Mouse (Mus musculus): ENCODE results near the gene Mrpl24. TPM values are rescaled to one million over a fixed set of nuclear protein-coding genes. Genes with fewer than 3 reads are reported as not detected.
"Not testable (repeated sequence)": the region's sequence is repeated elsewhere in the genome, so short reads cannot be mapped to it uniquely, and the experiment has no call there.

Gene Mrpl24
- polyA plus RNA-seq, 1 experiment from 2014 or later, result 79.3 TPM

DNA sequence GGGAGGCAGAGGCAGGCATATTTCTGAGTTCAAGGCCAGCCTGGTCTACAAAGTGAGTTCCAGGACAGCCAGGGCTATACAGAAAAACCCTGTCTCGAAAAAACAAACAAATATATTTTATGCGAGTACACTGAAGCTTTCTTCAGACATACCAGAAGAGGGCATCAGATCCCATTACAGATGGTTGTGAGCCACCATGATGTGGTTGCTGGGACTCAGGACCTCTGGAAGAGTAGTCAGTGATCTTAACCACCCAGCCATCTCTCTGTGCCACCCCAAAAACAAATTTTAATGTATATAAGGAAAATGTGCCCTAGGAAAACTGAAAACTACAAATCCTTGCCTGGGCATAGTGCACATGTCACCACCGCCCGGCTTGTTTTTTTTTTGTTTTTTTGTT, 31.9 kb upstream of the Mrpl24 start:
- ATAC-seq (replicated peaks; ENCODE audit: insufficient number of reproducible peaks, low FRiP score, low TSS enrichment, low read depth); DNase-seq (ENCODE audit: low spot score); H3K4me1 ChIP-seq (ENCODE audit: control insufficient read depth, insufficient read depth, low read length); H3K27me3 ChIP-seq (ENCODE audit: control insufficient read depth, insufficient read depth, low read length); H3K4me2 ChIP-seq (ENCODE audit: low read depth, low read length); H3K9ac ChIP-seq (replicated peaks; ENCODE audit: low read length); H3K4me3 ChIP-seq (ENCODE audit: low read depth, low read length); H3K9me3 ChIP-seq (replicated peaks; ENCODE audit: control insufficient read depth, low read length); H3K27ac ChIP-seq (replicated peaks; ENCODE audit: low read depth, low read length); H3K36me3 ChIP-seq (replicated peaks; ENCODE audit: control insufficient read depth, insufficient read depth, low read depth, low read length): not testable (repeated sequence)
- 83% methylated on average over 4 of the region's 4 CpGs for WGBS

GRCm38 (mm10) chr3:87891481-87891880, 27.8 kb upstream of the Mrpl24 start:
- no peak for ATAC-seq (replicated peaks; ENCODE audit: insufficient number of reproducible peaks, low FRiP score, low TSS enrichment, low read depth)
- 61% methylated on average over 3 of the region's 3 CpGs for WGBS
- no peak for DNase-seq (ENCODE audit: low spot score)
- no peak overlapping the region for H3K9ac ChIP-seq (replicated peaks; ENCODE audit: low read length)
- no peaks in the 10 kb centered on the region for H3K36me3 ChIP-seq (replicated peaks; ENCODE audit: control insufficient read depth, insufficient read depth, low read depth, low read length)
- no peak overlapping the region for H3K27ac ChIP-seq (replicated peaks; ENCODE audit: low read depth, low read length)
- H3K4me1 ChIP-seq (ENCODE audit: control insufficient read depth, insufficient read depth, low read length), result no peaks in the 10 kb centered on the region
- H3K9me3 ChIP-seq (replicated peaks; ENCODE audit: control insufficient read depth, low read length), result no peaks in the 10 kb centered on the region
- H3K27me3 ChIP-seq (ENCODE audit: control insufficient read depth, insufficient read depth, low read length), result no peaks in the 10 kb centered on the region
- H3K4me3 ChIP-seq (ENCODE audit: low read depth, low read length), result no peak overlapping the region
- no peak overlapping the region for H3K4me2 ChIP-seq (ENCODE audit: low read depth, low read length)

DNA sequence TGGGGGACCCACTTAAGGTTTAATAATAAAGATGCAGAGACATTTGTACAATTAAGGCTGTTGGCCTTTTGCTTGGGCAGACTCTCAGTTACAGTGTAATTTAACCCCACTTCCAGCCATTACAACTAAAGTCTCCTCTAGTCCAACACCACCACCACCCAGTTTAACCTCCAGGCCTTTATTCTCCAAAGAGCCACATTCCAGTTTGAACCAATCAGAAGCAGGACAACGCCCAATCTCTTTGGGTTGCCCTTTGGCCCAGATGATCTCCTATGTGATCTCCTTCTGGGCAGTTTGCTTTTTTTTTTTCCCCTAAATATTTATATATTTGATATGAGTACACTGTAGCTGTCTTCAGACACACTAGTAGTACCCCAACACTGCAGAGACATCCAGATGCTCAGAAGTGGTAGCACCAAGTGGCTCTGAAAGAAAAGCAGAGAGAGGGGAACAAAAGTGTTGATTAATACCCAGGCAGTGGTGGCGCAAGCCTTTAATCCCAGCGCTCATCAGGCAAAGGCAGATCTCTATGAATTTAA, 25.9 kb upstream of the Mrpl24 start:
- Histone ChIP-seq H3K27me3 (ENCODE audit: control insufficient read depth, insufficient read depth, low read length) (no peaks in the 10 kb centered on the region), H3K4me2 (ENCODE audit: low read depth, low read length) (no peak overlapping the region), H3K9ac (replicated peaks; ENCODE audit: low read length) (no peak overlapping the region), H3K9me3 (replicated peaks; ENCODE audit: control insufficient read depth, low read length) (no peaks in the 10 kb centered on the region), H3K4me1 (ENCODE audit: control insufficient read depth, insufficient read depth, low read length) (no peaks in the 10 kb centered on the region), H3K4me3 (ENCODE audit: low read depth, low read length) (no peak overlapping the region), H3K36me3 (replicated peaks; ENCODE audit: control insufficient read depth, insufficient read depth, low read depth, low read length) (no peaks in the 10 kb centered on the region), H3K27ac (replicated peaks; ENCODE audit: low read depth, low read length) (no peak overlapping the region)
- ATAC-seq (replicated peaks; ENCODE audit: insufficient number of reproducible peaks, low FRiP score, low TSS enrichment, low read depth) (no peak), DNase-seq (ENCODE audit: low spot score) (no peak)
- WGBS, result 73% methylated on average over 3 of the region's 3 CpGs

DNA sequence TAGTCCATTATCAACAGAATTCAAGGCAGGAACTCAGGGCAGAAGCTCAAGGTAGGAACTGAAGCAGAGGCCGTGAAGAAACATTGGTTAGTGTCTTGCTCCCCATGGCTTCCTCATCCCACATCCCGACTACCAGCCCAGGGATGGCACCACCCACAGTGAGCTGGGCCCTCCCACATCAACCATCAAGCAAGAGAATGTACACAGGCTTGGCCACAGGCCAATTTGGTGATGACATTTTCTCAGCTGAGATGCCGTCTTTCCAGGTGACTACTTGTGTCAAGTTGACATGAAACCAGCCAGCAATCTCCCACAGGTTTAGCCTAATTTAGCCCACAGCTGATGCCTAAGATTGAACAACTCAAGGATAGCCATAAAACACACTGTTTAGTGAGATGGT, 20.0 kb upstream of the Mrpl24 start:
- Histone ChIP-seq H3K9ac (replicated peaks; ENCODE audit: low read length) (no peak overlapping the region), H3K4me1 (ENCODE audit: control insufficient read depth, insufficient read depth, low read length) (no peaks in the 10 kb centered on the region), H3K4me2 (ENCODE audit: low read depth, low read length) (no peak overlapping the region), H3K27ac (replicated peaks; ENCODE audit: low read depth, low read length) (no peak overlapping the region), H3K36me3 (replicated peaks; ENCODE audit: control insufficient read depth, insufficient read depth, low read depth, low read length) (no peaks in the 10 kb centered on the region), H3K27me3 (ENCODE audit: control insufficient read depth, insufficient read depth, low read length) (no peaks in the 10 kb centered on the region), H3K4me3 (ENCODE audit: low read depth, low read length) (no peak overlapping the region), H3K9me3 (replicated peaks; ENCODE audit: control insufficient read depth, low read length) (no peaks in the 10 kb centered on the region)
- 70% methylated on average over 3 of the region's 3 CpGs for WGBS
- ATAC-seq (replicated peaks; ENCODE audit: insufficient number of reproducible peaks, low FRiP score, low TSS enrichment, low read depth) (no peak), DNase-seq (ENCODE audit: low spot score) (no peak)

- 66% methylated on average over 3 of the region's 3 CpGs for WGBS
- Histone ChIP-seq H3K4me2 (ENCODE audit: low read depth, low read length) (no peak overlapping the region), H3K36me3 (replicated peaks; ENCODE audit: control insufficient read depth, insufficient read depth, low read depth, low read length) (no peaks in the 10 kb centered on the region), H3K9ac (replicated peaks; ENCODE audit: low read length) (no peak overlapping the region), H3K4me1 (ENCODE audit: control insufficient read depth, insufficient read depth, low read length) (no peaks in the 10 kb centered on the region), H3K27me3 (ENCODE audit: control insufficient read depth, insufficient read depth, low read length) (no peaks in the 10 kb centered on the region), H3K27ac (replicated peaks; ENCODE audit: low read depth, low read length) (no peak overlapping the region), H3K4me3 (ENCODE audit: low read depth, low read length) (no peak overlapping the region), H3K9me3 (replicated peaks; ENCODE audit: control insufficient read depth, low read length) (no peaks in the 10 kb centered on the region)
- ATAC-seq (replicated peaks; ENCODE audit: insufficient number of reproducible peaks, low FRiP score, low TSS enrichment, low read depth), result no peak
- no peak for DNase-seq (ENCODE audit: low spot score)
Measured at GRCm38 (mm10) chr3:87899776-87900175, 19.5 kb upstream of the Mrpl24 start.

- H3K4me3 ChIP-seq (ENCODE audit: low read depth, low read length), result no peak overlapping the region
- 56% methylated on average over 1 of the region's 1 CpGs for WGBS
Measured at GRCm38 (mm10) chr3:87901036-87901624, 18.2 kb upstream of the Mrpl24 start.

GRCm38 (mm10) chr3:87901959-87902358, 17.3 kb upstream of the Mrpl24 start:
- 87% methylated on average over 5 of the region's 6 CpGs for WGBS
- not testable (repeated sequence) for H3K27me3 ChIP-seq (ENCODE audit: control insufficient read depth, insufficient read depth, low read length); H3K9ac ChIP-seq (replicated peaks; ENCODE audit: low read length); H3K4me3 ChIP-seq (ENCODE audit: low read depth, low read length); H3K4me1 ChIP-seq (ENCODE audit: control insufficient read depth, insufficient read depth, low read length); H3K36me3 ChIP-seq (replicated peaks; ENCODE audit: control insufficient read depth, insufficient read depth, low read depth, low read length); H3K4me2 ChIP-seq (ENCODE audit: low read depth, low read length); H3K9me3 ChIP-seq (replicated peaks; ENCODE audit: control insufficient read depth, low read length); DNase-seq (ENCODE audit: low spot score); H3K27ac ChIP-seq (replicated peaks; ENCODE audit: low read depth, low read length); ATAC-seq (replicated peaks; ENCODE audit: insufficient number of reproducible peaks, low FRiP score, low TSS enrichment, low read depth)

More at GRCm38 (mm10) chr3:87901036-87901624, 18.2 kb upstream of the Mrpl24 start:
- Histone ChIP-seq H3K4me2 (ENCODE audit: low read depth, low read length) (no peak overlapping the region), H3K27ac (replicated peaks; ENCODE audit: low read depth, low read length) (no peak overlapping the region), H3K9me3 (replicated peaks; ENCODE audit: control insufficient read depth, low read length) (no peaks in the 10 kb centered on the region), H3K9ac (replicated peaks; ENCODE audit: low read length) (no peak overlapping the region), H3K4me1 (ENCODE audit: control insufficient read depth, insufficient read depth, low read length) (no peaks in the 10 kb centered on the region), H3K27me3 (ENCODE audit: control insufficient read depth, insufficient read depth, low read length) (no peaks in the 10 kb centered on the region), H3K36me3 (replicated peaks; ENCODE audit: control insufficient read depth, insufficient read depth, low read depth, low read length) (no peaks in the 10 kb centered on the region)
- no peak for DNase-seq (ENCODE audit: low spot score)
- no peak for ATAC-seq (replicated peaks; ENCODE audit: insufficient number of reproducible peaks, low FRiP score, low TSS enrichment, low read depth)

DNA sequence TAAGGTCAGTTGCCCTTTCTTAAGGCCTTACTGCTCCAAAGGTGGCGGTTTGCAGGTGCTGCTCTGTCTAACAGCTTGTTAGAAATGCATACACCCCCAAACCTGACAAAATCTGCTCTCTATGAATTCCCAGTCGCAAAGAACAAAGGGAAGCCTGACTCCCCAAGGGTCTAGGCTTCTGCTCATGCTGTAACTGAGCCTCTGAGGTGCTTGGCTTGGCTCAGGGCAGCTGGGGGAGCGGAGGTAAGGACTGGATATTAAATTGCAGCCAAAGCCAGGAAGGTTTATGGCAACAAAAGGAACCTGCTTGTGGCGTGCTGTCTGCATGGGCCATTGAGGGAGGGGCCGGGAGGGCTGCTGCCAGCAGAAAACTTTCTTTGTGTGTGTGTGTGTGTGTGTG, 15.5 kb upstream of the Mrpl24 start:
- DNase-seq (ENCODE audit: low spot score) (no peak), ATAC-seq (replicated peaks; ENCODE audit: insufficient number of reproducible peaks, low FRiP score, low TSS enrichment, low read depth) (no peak)
- H3K4me3 ChIP-seq (ENCODE audit: low read depth, low read length), result no peak overlapping the region
- H3K9ac ChIP-seq (replicated peaks; ENCODE audit: low read length), result no peak overlapping the region
- WGBS, result 50% methylated on average over 5 of the region's 5 CpGs
- no peaks in the 10 kb centered on the region for H3K36me3 ChIP-seq (replicated peaks; ENCODE audit: control insufficient read depth, insufficient read depth, low read depth, low read length)
- H3K27ac ChIP-seq (replicated peaks; ENCODE audit: low read depth, low read length), result no peak overlapping the region
- no peak overlapping the region for H3K4me2 ChIP-seq (ENCODE audit: low read depth, low read length)
- no peaks in the 10 kb centered on the region for H3K4me1 ChIP-seq (ENCODE audit: control insufficient read depth, insufficient read depth, low read length)
- no peaks in the 10 kb centered on the region for H3K9me3 ChIP-seq (replicated peaks; ENCODE audit: control insufficient read depth, low read length)
- H3K27me3 ChIP-seq (ENCODE audit: control insufficient read depth, insufficient read depth, low read length), result no peaks in the 10 kb centered on the region

All from embryonic facial prominence, embryonic 11.5 days (tissue).